Mouse (Mus musculus) megakaryocyte, embryonic 14.5 days (primary cell): ENCODE measurements around the gene Gpr141.

Experiments used
- FLI1 ChIP-seq: IDR thresholded peaks from 2 replicates; pipeline ENCODE4 v1.6.1; 2012; ENCODE audit warnings: low read length, inconsistent platforms, mixed read lengths
- GATA1 ChIP-seq: IDR thresholded peaks from 3 replicates; pipeline ENCODE4 v1.6.1; 2012; ENCODE audit warnings: mixed read lengths, low read length, inconsistent platforms, borderline replicate concordance

- TF ChIP-seq GATA1 = no peak
- TF ChIP-seq FLI1 = no peak
Observed at GRCm38 (mm10) chr13:19734597-19734996, 89.5 kb downstream of the Gpr141 start.
